Mouse (Mus musculus) spleen, adult 12 weeks (tissue): ENCODE measurements around the gene Pak3.

Experiments used
- DNase-seq: peaks from one replicate; pipeline ENCODE4 v3.0.0; 2022; ENCODE audit warnings: low spot score

Gene Pak3

DNA sequence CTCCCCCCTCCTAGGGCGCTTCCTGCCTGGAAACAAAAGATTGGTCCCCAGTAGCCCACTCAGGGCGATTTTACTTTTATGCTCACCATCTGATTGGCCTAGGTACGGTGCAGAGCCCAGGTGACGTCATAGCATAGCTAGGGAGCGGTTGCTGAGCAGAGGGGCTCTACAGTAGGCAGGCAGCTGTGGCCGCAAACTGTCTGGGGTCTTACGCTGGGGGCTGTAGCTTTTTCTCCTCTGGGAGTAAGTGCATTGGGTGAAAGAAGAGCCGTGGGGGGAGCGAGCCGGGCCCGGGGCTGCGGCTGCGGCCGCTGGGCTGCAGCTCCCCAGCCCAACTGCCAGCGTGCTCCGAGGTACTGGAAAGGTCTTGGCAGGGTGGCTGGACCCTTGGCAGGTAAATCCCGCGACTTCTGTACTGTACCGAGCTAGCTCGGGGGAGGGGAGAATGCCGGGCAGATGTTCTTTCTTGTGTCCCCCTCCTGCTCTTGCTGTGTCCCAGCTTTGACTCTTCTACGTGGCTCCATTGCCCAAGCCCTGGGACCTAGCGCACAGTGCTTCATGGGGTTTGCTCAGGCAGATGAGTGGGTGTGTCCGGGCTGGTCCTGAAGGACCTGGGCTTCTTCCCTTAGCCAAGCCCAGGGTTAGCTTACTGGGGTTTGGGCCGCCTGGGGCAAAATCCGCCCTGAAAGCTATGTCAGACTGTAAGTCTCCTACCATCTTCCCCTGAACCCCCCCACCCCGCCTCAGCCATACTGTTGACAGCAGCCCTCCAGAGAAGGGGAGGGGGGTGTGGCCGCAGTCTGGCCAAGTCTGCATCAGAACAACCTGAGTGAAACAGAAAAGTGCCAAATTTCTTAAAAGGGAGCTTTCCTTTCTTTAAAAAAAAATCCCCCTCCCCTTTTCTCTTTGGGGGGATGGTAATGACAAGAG, 146.1 kb downstream of the Pak3 start:
- DNase-seq: no peak

DNA sequence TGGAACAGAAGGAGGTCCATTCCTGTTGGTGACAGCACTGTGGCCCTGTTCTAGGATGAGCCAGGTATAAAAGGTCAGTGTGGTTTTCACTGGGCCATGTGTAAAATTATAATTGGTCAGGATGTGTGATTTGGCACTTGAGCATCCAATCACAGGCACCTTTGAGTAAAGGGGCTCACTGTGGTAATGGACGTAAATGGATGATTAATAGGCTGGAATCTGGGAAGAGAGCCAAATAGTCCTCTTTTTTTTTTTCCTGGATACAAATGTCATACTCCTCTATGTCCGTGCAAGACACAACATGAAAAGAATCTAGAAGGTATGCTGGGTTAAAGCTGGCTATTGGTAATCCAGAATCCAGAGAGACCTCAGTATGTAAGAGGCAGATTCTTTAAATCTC, 147.4 kb downstream of the Pak3 start:
- no peak for DNase-seq

DNA sequence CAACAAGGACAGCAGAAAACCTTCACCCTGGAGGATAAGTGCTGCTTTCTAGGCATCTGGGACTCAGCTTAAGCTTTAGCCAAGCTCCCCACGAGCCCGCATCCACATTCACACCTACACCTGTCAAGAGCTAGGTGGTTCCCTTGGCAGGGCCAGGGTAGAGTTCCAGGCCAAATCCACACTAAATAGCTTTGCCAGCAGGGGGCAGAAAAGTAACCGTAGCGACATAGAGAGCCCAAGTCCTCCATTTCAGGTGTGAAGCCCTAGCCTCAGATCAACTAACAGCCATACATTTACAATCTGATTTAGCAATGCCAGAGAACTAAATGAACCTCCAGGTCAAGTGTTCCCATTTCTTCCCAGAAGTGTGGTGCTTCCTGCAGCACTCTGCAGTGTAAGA, 148.6 kb downstream of the Pak3 start:
- no peak for DNase-seq

DNA sequence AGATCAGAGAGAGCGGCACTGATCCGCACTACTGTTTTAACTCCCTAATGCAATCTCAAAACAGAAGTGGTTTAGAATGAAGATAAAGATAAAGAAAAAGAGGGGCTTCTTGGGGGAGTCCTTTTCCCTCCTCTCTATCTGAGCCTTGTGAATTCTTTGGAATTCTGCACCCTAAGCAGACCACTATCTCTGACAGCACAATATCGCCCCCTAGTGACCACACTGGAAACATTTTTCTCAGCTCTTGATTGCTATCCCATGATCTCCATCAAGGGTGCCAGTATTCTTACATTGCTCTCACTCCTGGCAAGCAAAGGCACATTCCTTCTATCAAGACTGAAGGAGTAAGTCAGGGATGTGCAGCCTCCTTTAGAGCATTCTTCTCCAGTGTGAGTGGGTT, 149.9 kb downstream of the Pak3 start:
- DNase-seq: no peak

GRCm38 (mm10) chrX:143678566-143678965, 160.2 kb downstream of the Pak3 start:
- no peak for DNase-seq

- DNase-seq: no peak
Measured at GRCm38 (mm10) chrX:143722250-143722649, 203.9 kb downstream of the Pak3 start.

GRCm38 (mm10) chrX:143725411-143725810, 207.0 kb downstream of the Pak3 start:
- DNase-seq: no peak

DNA sequence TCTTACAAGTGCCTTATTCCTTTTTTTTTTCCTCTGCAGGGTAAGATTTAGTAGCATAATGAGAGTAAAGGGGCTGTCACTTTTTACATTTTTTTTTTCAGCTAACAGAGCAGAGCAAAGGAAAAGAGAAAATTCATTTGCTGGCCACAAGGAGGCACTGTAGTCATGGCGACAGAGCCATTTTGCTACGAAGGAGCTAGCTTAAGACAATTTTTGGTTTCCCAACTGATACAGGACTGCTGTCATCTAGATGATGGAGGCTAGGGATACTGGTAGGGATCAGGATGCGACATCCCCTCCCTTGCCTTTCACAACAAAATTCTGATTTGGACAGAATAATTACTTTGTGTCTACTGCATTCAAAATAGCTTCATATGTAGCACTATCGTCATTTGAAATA, 217.6 kb downstream of the Pak3 start:
- no peak for DNase-seq

DNA sequence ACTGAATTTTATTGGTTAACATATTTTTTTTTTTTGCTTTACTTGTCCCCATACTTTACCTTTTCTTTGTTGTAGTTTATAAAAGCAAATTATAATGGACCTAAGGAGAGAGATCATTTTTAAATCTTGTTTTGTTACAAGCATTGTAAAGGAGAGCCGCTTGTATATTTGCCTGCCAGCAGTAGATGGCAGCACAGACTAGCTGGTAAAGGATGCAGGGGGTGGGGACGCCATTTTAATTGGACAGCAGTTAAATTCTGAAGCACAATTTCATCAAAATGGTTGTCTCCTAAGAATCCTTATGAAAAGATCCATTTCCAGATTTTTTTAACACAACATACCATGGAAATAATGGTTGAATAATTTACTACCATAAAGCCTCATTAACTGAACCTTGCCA, 220.8 kb downstream of the Pak3 start:
- no peak for DNase-seq

DNA sequence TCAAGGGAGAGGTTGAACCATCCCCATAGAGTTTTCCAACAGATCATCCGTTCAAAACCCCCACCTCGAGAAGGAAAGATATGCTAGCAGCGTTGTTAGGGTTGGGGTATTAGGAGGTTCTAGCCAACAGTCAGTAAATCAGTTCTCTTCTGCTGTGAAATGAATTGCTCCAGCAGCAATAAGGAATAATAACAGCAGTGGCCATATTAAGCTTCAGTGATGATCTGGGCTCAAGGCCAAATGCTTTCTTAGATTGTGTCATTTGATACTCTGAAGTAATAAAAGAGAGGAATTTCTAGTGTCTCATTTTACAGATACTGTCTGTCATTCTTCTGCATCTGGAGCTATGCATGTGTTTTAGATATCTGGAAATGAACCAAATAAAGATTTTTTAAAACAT, 244.2 kb downstream of the Pak3 start:
- no peak for DNase-seq

- DNase-seq: no peak
Measured at GRCm38 (mm10) chrX:143815948-143816347, 297.6 kb downstream of the Pak3 start.

DNA sequence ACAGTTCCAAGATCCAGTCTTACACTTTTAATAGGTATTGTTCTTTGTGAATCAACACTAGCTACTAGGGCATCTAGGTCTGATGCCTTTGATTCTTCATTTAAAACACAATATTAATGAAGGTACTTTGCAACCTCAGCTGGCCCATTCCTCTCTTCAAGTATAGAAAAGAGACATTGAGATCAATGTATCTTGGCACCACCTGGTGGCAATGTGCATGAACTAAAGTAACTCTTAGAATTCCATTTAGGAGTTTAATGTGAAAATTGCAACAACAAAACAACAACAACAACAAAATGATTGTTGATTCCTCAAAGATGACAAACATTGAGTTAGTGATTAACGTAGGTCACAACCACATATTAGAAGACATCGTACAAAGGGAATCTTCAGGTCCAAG, 300.6 kb downstream of the Pak3 start:
- DNase-seq: no peak

- no peak for DNase-seq
Measured at GRCm38 (mm10) chrX:143826521-143826920, 308.1 kb downstream of the Pak3 start.

GRCm38 (mm10) chrX:143827212-143827611, 308.8 kb downstream of the Pak3 start, which contains the start of gene Capn6:
Capn6 (minus strand) TSS chrX:143827414.
- DNase-seq: no peak

DNA sequence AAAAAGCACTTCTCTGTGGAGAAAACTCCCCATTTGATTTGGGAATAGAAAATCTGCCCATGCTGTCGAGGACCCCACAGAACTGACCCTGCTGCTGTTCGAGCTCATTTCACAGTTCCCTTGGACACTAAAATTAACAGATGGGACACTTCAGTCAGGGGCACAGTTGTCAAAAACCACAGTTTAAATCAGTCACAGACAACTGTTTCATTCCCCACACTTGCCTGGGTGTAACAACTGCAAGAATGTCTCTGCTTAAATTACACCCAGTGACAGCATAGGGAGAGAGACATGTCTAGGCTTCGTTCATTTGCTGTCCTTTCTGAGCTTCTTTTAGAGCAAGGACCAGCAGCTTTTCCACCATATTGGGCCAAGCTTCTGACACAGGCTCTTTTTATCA, 328.2 kb downstream of the Pak3 start:
- no peak for DNase-seq
